Mouse (Mus musculus) embryonic fibroblast, embryonic 13.5 days (primary cell): ENCODE data around the gene Kcnj1.

Source experiments
- CTCF ChIP-seq: IDR thresholded peaks from 2 replicates; pipeline ENCODE4 v1.5.1; 2011; ENCODE audit warnings: mild to moderate bottlenecking, control low read depth, low read length, moderate library complexity, borderline replicate concordance; ENCODE audit not compliant: insufficient read depth
- POLR2A ChIP-seq: IDR thresholded peaks from 2 replicates; pipeline ENCODE4 v1.6.1; 2011; ENCODE audit warnings: low read depth, mild to moderate bottlenecking, control low read depth, low read length, moderate library complexity

DNA sequence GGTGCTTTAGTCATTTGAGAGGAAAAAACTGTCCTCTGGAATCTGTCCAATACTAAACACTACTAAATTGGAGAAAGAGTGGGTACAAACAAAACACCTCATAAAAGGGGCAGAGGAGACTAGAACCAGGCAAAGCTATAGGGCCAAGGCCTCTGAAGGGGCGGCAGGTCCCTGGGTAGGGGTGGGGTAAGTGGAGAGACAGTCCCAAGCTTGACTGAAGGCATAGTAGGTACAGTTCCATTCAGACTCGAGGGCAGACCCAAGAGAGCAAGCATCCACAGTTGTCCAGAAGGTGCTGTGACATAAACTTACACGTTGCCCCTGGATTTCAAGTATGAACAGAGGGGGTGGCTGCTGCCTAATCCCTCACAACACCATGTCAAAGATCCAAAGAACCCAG lies 70.8 kb downstream of the Kcnj1 start:
- TF ChIP-seq CTCF, result no peak
- no peak for TF ChIP-seq POLR2A
